Mouse (Mus musculus) testis, postnatal 14 days (tissue): Measurements from ENCODE around the gene Msh2.

Source experiments
- DNase-seq: peaks from one replicate; pipeline ENCODE4 v3.0.0; 2021; ENCODE audit warnings: low spot score

Msh2 gene

DNA sequence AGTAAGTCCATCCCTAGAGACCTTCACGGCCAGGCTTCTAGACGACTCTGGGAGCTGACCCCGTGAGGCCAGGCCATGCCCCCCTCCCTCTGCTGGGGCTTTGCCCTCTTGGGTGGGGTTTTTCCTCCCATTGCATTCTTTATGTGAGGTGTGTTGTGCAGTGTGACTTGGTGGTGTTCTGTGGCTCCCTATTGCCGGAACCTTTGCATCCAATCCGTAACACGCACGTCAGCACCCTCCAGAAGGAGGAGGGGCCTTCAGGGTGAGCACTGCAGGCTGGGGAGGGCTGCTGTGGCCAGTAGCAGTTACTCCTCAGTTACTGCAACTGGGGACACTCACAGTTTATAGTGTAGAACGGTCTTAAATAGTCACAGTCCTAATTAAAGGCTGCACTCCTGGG is 28.0 kb downstream of the Msh2 start:
- no peak for DNase-seq

DNA sequence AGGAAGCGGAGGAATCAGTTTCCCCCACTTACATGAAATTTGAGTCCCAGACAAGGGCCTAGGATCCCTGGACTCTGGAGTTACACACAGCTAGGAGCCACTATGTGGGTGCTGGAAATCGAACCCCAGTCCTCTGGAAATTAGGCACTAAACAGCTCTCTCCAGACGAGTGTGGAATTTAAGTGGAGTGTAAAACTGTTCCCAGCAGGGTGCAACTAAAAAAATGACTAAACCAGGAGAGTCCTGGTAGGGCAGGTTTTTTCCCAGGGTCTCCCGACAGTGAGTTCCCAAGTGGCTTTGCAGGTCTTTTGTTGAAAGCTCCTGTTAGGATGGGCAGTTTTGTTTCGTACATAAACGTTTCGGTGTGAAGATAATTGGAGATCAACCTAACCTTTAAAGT is 52.6 kb downstream of the Msh2 start:
- no peak for DNase-seq

DNA sequence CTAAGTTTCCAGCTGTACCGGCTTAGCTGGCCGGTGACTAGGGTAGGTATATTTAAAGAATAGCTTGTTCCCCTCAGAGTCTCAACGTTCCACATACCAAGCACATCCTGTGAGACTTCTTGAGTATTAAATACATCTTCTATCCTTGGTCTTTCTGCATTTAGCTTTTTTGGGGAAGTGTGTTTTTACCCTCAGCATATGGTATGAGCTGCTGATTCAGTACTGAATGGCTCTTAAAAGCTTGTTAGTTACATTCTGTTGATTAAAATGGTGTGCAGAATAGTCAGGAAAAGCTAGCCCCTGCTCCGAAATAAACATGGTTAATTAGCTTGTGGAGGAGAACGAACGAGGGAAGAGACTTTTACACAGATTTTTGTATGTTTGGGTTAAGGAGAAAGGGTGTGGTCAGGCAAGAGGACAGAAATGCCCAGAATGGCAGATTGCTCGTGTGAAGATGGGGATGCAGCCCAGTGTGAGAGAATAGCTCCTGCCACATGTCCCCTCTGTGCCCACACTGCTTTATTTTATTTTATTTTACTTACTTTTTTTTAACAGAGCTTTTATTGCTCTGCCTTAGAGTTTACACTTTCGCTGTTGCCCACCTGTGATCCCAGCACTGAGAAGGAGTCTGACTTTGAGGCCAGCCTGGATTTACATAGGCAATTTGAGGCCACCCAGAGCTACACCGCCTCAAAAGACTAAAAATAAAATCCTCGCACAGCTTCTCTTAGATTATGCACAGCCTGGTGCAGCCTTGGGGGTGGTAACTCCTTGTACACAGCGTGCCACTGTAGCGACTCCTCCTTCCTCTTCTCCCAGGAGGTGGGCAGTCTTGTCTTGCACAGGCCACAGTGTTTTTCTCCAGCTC is 54.6 kb downstream of the Msh2 start:
- DNase-seq: no peak

DNA sequence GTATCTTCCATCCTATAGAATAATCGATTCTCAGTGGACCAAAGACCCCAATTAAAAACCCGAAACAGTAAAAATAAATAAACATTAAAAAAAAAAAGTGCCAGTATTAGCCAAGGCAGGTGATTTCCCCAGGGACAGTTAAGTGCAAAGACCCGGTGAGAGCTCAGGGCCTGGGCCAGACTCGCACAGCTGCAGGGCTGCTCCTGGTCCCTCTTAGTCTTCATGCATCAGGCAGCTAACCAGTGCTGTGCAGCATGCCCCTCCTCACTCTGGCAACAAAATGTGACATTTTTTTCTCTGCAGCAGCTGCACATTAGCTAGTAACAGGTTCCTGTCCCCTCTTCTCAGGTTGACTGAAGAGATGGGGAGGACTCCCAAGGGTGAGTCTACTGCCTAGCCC is 59.8 kb downstream of the Msh2 start:
- DNase-seq: no peak

DNA sequence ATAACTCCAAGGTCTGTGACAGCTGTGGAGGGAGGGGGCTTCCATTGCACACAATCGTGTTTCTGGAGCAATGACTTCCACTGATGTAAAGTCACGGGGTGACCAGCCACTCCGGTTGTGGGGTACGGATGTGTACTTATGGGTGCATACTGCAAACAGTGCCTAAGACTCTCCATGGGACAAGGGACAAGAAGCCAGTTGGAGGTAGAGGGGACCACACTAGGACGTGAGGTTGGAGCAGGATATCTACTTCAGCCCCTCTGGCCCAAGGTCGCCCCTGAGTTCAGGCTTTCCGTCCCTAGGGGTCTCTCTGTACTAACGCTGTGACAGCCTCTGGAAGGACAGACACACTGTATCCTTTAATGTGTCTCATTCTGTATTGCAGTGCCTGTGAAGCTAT is 62.3 kb downstream of the Msh2 start:
- no peak for DNase-seq

DNA sequence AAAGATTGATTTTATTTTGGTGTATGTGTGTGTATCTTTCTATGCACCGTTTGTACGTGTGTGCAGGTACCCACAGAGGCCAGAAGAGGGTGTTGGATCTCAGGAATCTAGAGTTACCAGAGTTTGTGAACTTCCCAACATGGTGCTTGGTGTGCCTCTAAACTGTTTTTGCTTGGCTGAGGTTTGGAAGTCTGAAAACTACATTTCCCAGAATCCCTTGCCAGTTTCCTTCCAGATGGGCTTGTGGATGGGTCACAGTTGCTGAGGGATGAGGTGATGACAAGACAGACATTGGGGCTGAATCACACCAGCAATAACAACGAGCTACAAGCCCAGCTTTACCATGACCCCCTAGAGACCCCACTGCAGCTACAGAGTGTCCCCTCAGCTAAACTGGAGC is 65.0 kb downstream of the Msh2 start:
- DNase-seq: no peak

DNA sequence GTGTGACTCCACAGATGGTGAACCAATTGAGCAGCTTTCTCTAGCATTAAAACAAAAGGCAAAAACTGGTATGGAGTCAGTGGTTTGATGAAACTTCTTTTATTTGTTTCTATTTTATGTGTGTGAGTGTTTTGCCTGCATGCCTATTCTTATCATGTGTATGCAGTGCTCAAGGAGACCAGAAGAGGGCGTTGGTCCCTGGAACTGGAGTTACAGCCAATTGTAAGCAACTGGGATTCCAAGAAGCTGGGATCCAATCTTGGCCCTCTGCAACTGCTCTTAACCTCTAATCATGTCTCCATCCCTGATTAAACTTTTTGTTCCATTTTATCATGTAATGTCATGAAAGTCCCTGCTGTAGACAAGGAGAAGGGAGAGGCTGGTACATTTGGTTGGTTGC is 67.7 kb downstream of the Msh2 start:
- DNase-seq: no peak

DNA sequence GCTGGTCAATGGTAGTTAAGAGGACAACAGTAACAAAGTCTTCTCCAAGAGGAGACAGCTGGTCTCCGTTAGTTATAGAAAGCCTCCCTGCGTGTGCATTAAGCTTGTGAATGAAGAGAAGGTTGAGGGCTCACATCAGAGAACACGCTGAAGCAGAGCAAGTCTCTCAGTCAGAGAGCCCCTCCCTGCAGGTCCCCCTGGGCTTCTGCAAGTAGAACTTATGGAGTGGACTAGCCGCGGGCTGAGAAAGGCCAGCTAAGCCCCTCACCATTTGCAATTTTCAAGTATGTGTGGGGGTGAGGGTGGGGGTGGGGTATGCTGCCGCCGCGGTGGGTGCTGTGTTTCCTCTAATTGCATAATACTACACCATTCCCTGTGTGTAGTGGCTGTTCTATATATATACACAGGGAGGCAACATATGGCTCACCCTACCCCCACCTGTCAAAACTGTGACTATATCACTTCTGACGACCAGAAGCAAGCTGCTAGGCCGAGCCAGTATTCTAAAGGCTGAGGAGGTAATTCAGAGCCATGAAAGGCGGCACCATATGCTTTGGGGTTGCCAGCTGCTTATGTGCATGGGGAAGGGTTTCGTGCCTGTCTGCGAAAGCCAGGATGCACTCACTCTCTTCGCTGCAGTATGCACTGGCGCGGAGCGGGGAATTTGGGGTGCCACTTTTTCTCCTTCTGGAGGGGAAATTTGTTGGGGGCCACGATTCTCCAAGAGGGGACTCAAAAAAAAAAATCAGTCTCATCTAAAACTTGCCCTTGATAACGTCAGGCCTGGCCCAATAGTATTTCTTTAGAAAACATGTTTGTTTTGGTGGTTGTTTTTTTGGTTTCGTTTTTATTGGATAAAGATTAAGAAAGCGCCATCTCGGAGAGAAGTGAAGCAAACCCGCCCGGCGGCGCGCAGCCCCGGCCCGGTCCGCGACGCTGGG is 73.1 kb downstream of the Msh2 start:
- no peak for DNase-seq

DNA sequence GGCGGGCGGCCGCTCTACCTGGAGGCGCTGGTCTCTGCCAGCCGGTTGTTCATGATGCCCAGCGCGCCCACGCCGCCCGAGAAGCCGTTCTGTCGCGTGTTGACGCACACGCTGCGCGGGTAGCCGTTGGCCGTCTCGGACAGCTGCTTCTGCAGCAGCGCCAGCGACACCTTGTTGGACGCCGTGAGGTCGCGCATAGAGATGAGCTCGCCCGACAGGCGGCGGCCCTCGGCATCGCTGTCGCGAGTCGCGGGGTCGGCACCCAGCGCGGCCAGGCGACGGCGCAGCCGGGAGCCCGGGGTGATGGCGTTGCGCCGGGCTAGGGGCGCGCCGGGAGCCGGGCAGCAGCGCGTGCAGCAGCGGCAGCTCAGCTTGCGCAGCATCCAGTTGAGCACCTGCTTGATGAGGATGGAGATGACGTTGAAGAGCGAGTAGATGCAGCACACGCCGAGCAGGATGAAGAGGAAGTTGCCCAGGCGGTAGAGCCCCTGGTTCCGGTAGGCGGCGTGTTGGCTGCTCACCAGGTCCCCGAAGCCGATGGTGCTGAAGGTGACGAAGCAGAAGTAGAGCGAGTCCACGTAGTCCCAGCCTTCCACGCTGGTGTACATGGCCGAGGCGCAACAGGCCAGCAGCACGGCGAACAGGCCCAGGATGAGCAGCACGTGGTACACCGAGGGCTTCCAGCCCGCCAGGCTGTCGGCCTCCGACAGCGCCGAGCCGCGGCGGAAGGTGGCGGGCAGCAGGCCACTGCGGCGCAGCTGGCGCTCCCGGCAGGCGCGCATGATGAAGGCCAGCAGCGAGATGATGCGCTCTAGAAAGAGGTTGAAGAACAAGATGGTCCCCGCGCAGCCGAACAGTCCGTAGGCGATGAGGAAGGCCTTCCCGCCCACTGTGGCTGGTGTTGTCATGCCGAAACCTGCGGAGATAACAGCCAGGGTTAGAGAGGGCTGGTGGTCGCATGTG is 74.1 kb downstream of the Msh2 start:
- no peak for DNase-seq

DNA sequence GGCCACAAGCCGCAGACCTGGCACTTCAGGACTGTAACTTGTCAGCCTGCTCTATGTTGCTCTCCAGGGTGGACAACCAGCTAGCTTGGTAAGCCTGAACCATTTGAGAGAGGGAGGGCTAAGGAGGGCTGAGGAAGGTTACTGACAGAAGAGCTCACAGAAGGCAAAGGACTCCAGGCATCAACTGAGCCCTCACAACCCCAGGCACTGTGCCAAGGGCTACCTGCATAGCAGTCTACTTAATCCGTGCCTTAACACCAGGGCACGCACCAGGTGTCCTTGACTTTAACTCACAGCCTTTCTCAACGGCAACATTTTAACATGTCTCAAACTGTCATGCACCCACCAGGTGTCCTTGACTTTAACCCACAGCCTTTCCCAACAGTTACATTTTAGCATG is 88.2 kb downstream of the Msh2 start:
- DNase-seq: peak; percentile 46

DNA sequence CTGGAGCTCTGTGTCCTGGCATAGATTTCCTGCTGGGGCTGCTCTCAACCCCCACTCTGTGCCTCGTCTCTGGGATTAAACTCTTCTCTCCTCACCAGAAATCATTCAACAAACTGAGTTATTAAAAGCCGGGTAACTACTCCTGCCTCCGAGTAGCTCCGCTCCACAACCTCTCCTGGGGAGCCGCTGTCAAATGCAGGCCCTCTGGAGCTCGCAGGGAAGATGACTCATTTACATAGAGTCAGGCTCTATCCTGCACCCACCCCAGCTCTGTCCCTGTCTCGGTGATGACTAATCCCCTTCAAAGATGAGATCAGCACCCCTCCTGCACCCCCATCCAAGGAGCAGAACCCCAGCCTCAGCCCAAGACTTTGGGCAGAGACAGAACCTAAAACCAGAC is 91.0 kb downstream of the Msh2 start:
- no peak for DNase-seq

DNA sequence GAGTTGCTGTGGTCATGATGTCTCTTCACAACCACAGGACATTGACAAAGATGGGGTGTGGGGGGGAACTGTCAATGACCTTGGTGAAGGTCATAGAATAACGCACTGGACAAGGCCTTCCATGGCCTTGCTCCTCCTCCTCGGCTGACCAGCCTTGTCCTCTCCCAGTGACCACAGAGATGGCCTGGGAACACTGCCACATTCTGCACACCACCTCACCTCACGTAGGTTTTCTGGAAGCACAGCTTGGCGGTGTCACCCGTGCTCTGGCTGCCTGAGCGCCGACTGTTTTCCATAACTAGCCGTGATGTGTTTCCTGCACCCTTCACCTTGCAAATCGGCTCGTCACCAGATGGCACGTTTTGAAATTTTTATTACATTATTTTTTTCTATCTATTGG is 92.9 kb downstream of the Msh2 start:
- no peak for DNase-seq

DNA sequence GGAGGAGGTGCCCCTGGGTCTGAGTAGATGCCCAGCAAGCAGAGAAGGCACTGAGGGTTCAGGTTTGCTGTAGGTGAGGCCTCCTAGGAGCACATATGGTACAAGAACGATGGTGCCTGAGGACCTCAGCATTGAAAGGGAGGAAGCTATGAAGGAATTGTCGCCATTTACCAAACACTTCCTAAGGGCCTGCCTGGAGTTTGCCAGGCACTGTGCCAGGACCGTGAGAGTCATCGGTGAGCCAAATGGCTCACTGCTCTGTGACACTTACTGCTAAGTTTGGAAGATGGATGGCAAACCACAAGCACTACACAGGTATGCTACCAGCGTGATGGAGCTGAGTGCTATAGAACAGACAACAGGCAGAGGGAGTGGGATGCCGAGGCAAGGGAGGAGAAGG is 94.8 kb downstream of the Msh2 start:
- no peak for DNase-seq

DNA sequence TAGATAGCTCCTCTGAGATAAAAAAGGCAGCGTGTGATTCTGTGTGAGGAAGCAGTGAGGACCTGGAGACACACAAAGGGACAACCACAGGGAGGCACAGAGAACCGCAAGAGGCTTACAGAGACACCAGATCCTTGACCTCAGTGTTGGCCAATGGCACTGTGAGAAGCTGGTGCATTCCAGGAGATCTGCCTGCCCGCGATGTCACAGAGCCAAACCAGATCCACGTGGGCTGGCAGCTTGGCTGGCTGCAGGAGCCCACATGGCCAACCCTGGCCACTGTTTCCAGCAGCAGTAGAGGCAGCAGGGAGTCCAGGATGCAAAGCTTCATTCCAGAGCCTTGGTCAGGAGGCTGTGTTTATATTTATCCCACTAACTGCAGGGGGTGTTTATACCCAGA is 98.6 kb downstream of the Msh2 start:
- DNase-seq: no peak

DNA sequence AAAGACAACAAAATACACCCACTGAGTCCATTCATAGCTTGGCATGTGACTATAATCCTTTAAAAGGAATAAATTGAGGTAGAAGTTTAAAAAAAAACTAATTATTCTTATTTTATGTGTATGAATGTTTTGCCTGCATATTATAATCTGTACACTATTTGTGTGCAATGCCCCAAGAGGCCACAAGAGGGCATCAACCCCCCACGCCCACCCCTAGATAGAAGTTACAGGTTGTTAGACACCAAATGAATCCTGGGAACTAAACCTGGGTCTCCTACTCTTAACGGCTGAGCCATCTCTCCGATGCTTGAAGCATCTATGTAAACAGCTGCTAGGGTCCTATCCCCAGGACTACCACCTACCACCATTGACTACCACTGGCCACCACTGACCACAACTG is 101.0 kb downstream of the Msh2 start:
- no peak for DNase-seq
